Mouse (Mus musculus): ENCODE measurements around the gene 1700020N15Rik. TPM values are rescaled to one million over a fixed set of nuclear protein-coding genes. Genes with fewer than 3 reads are reported as not detected.

Gene 1700020N15Rik
- polyA plus RNA-seq (2014; fragmentation: Illumina TruSeq; extraction: RNeasy Lipid Tissue Mini Kit (QIAGEN cat#74804); ENCODE audit: low read depth, low replicate concordance) = not detected

GRCm38 (mm10) chrX:69945000-69945399, at the start of gene 1700020N15Rik:
1700020N15Rik (plus strand) TSS chrX:69945300.

Data from heart, adult 10 weeks (tissue).